Mouse (Mus musculus) gastrocnemius, adult 18-20 months (tissue): Measurements from ENCODE around the gene Dnajc8. TPM values are rescaled to one million over a fixed set of nuclear protein-coding genes. Genes with fewer than 3 reads are reported as not detected.
A peak's percentile ranks its signal among the peaks of the same experiment; 100 is the strongest.

Experiments
- DNase-seq: peaks from one replicate; pipeline ENCODE4 v3.0.0; 2021; ENCODE audit warnings: low spot score
- long read RNA-seq, 2 experiments: library from polyadenylated mRNA; stranded (forward); transcript quantifications; one replicate each; pipeline ENCODE4 v2.0.0; 2021
- total RNA-seq, 2 experiments: library from RNA; stranded (reverse); gene quantifications; 2 replicates each; pipeline ENCODE4 v1.2.3; 2021

The Dnajc8 gene
- total RNA-seq: 10 to 100 TPM; 53.7 to 63.2 TPM
- long read RNA-seq, experiment 1, transcript Dnajc8-202 (9 exons, 1,401 nt): major isoform, 77 of 80 reads
- long read RNA-seq, experiment 1, partial matches to known transcripts: 2 of 80 reads
- long read RNA-seq, experiment 1, other reads (novel, unspliced or antisense): 1 of 80 reads
- long read RNA-seq, experiment 2, transcript Dnajc8-202 (9 exons, 1,401 nt): major isoform, 74 of 81 reads
- long read RNA-seq, experiment 2, partial matches to known transcripts: 2 of 81 reads
- long read RNA-seq, experiment 2, other reads (novel, unspliced or antisense): 5 of 81 reads

DNA sequence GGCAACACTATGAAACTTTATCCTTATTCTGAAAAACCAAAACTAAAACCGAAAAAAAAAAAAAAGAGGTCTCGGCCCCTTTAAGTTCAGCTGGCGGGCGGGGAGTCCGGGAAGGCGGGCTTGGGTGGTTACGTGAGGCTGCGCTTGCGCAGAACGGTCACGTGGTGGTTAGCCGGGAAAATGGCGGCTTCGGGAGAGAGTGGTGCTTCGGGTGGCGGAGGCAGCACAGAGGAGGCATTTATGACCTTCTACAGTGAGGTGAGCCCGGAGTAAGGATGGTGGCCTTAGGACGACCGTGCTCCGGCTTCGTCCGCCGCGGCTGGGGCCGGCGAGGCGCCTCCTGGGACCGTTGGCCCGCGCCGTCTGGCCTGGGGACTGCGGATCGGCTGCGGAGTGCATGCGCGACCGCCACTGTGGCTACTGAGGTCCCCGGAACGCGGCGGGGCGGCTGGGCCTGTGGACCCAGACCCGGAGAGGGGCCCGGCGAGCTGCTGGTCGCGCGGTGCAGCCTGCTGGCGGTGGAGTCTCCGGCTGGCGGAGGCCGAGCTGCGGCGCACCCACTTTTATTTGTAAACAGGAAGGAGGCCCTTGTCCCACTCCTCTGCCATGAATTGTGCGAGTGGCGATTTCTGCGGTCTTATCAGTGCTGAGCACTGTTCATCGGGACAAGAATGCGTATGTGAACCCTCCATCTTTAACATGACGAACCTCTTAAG lies at the start of gene Dnajc8:
Gene Dnajc8 (plus strand): TSS at position 145 of the 716 bp plus-strand sequence.
- DNase-seq: peak; percentile 96

DNA sequence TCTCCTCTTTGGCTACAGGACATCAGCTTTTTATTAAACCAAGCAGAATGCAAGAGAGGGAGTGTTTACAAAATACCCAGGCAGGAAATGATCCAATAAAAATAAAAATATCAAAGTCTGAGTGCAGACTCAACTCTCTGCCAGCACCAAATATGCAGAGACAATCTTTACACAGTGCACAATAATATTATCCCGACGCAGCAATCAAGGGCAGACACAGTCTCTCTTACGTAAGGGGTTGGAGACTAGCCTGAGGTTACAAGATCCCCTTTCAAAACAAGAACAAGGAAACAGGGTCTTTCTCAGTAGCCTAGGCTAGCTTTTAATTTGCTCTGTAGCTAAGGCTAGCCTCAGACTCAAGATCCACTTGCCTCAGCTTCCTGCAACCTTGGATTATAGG lies 46.8 kb upstream of the Dnajc8 start:
- no peak for DNase-seq

DNA sequence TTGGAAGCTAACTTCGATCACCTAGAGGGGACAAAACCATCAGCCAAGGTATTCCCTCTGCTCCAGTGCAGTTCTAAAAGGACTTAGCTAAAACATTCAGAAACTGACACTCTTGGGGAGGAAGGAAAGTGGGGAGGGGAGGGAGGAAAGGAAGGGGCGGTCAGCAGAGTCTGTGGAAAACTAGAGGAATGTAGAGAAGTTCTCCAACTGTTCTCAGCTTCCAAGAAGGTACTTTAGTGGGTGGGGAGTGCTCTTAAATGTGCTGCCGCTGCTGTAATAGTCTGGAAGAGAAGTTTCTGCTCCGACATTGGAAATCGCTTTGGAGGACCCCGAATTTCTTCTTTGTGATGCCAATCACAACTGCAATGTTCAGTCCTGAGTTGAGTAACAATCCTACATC lies 46.4 kb upstream of the Dnajc8 start:
- DNase-seq: no peak

DNA sequence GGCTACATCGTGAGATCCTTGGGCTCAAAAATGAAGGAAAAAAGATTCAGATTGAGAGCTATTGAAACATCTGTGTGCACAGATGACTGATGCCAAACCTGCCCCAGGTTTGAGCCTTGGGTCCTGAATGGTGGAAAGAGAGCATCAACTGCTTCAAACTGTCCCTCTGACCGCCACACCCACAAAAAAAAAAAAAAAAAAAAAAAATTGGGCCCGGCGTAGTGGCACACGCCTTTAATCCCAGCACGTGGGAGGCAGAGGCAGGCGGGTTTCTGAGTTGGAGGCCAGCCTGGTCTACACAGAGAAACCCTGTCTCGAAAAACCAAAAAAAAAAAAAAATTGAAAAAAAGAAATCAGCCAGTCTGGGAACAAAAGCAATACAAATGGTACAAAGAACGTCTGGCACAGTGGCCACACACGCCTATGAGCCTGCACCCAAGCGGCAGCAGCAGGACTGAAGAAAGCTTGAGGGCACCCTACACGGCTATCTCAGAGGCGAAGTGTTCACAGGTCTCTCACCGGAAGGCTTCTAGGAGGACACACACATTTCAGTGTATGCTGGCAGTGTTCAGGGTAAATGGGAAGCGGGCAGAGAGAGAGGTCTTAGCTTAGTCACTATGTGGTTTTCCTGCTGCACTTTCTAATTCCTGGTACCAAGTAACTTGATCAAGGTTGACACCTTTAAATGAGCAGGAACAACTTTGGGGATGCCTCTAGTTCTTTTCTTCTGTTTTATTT lies 44.9 kb upstream of the Dnajc8 start:
- no peak for DNase-seq

DNA sequence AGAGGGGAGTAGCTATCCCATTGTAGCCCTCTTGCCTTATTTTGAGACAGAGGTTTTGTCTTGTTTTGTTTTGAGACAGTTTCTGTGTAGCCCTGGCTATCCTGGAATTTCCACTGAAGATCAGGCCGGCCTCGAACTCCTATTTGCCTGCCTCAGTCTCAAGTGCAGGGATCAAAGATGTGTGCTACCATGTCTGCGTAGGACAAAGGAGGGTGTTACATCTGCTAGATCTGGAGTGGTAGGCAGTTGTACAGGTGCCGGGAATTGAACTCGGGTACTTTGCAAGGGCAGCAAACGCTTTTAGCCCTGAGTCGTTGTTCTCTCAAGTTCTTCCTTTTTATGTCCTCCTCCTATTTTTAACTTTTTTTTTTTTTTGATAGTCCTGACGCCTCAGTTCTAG lies 44.3 kb upstream of the Dnajc8 start:
- DNase-seq: no peak

DNA sequence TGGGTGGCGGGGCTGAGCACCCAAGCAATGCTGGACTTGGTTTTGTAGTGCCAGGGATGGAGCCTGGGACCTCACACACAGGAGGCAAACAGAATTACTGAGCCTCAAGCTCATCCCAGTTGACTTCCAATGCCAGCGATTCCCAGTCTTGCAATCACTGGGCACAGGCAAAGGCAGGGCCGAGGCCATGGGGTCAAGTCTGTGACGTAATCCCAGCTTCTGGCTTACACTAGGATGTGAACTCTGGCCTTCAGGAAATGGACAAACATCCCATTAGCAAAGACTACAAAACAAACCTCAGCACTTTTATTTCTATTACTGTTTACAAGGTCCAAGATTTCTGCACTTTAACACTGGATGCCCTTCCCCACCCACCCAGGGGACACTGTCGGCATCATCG lies 43.6 kb upstream of the Dnajc8 start:
- DNase-seq: no peak

DNA sequence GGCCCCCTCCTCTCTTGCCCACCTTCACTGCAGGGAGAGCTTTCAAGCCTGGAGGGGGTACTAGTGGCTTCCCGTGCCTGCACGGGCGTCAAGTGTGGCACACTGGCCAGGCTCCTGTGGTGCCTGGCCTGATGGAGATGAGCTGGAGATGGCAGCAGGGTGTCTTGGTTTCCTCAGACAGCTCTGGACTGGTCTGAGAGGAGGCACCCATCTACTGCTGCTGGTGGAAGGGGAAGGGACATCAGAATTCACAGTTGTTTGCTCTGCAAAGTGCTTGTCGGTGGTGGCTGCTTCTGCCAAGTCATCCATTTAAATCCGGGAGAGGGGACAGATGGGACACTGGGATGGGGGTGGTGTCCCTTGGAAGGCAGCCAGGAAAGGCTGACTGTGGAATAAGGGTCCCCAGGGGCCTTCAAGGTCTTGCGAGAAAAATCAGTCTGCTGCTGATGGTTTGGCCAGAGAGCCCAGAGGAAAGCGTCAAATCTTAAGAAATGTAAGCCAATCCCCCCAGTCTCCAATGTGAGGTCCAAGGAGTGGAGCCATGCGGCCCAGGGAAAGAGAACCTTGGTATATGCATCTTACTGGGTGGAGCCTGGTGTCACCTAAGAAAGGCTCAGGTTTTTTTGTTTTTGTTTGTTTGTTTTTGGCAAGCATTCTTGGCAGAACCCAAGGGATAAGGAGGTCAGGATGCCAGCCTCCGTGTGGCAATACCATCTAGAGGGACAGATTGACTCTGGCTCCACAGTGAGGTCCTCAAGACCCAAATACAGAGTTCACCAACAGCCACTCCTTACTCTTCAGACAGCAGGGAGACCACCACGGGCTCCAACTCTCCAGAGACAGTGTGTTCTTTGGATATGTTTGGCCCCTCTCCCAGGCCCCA lies 42.9 kb upstream of the Dnajc8 start:
- peak; percentile 31 for DNase-seq

DNA sequence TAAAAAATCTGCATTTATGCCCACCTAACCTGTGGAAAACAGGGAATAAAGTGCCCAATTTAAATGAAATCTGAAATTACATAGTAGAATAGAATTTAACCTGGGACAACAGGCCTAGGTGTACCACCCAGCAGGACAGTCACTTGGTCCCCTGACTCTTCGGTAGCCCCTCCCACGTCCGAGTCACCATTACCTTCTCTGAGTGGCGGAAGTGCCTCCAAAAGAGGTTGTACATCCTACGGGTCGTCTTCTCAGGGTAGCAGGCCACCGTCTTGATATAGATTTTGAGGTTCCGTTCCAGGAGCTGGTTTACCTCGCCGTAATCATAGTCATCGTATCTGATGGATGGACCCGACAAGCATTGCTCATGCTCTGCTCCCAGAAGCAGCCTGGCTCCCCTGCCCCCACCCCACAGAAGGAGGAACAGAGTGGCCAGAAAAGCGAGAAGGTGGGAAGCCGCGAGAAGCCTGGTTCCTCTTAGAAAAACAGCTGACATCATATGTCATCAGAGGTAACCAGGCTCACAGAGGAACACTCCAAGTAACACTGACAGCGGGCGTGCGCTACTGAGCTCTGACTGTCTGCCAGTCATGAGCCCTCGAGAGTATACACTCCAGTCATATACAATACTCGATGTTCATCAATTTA lies 41.0 kb upstream of the Dnajc8 start:
- DNase-seq: no peak

DNA sequence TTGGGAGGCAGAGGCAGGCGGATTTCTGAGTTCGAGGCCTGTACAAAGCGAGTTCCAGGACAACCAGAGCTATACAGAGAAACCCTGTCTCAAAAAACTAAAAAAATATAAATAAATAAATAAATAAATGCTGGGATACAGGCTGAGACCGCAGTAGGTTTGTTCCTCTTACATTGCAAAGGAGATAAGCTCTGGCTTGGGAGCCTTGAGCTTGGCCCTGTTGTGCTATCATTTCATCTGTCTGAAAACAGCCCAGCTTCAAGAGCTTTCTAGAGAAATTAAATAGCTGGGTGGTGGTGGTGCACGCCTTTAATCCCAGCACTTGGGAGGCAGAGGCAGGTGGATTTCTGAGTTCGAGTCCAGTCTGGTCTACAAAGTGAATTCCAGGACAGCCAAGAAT lies 33.7 kb upstream of the Dnajc8 start:
- no peak for DNase-seq

DNA sequence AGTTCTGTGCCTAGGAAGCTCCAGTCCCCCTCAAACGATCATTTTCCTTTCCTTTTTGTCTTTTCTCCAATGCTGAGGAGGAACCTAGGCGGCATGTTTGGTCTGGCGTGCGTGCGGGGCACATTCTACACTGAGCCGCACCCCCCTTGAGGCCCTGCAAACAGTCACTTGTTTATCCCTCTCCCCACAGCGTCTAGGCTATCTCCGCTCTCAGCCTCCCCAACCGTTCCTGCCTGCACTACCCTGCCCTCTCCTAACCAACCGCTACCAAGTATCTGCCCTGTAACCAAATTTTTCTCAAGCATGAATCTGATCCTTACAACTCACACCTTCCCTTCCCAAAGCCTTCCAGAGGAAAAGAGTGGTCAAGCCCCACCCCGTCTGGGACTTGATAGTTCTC lies 32.0 kb upstream of the Dnajc8 start:
- no peak for DNase-seq

DNA sequence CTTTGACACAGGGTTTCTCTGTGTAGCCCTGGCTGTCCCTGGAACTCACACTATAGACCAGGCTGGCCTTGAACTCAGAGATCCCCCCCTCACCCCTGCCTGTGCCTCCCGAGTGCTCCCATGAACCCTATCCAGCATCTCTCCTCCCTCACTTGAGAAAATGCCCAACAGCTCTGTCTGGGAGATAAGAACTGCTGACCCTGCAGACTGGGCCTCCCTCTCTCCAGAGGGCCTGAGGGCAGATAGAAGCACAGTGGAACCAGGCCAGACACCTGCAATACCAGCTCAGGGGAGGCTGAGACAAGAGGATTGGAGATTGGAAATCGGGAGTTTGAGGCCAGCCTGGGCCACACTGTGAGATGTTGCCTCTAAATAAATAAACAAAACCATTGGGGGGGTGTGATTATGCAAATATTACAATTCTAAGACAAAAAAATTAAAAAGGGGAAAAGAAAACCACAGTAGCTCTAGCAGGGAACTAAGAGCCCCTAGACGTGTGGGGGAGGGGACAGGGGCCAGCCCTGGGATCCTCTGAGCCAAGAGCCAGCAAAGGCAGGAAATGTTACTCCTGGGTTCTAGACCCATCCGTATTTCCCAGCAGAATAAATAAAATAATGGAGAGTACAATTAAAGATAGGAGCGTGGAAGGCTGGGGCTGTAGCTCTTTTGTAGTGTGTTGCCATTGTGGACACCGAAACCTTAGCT lies 30.2 kb upstream of the Dnajc8 start:
- no peak for DNase-seq

DNA sequence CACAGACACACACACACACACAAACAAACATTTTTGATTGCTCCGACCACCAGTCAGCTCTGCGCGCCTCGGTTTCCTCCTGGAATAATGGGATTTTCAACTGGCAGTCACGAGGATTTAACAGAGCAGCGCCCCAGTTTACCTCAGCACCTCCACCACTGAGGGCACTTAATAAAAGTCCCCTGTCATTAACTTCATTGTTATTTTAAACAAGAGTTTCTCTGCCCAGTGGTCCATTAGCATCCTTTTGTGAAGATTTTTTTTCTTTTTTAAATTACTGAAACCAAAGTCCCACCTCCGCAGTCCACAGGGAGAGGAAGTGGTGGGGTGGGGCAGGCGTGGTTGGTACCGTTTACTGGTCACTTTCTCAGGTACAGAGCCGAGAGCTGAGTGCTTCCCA lies 29.6 kb upstream of the Dnajc8 start:
- DNase-seq: no peak

DNA sequence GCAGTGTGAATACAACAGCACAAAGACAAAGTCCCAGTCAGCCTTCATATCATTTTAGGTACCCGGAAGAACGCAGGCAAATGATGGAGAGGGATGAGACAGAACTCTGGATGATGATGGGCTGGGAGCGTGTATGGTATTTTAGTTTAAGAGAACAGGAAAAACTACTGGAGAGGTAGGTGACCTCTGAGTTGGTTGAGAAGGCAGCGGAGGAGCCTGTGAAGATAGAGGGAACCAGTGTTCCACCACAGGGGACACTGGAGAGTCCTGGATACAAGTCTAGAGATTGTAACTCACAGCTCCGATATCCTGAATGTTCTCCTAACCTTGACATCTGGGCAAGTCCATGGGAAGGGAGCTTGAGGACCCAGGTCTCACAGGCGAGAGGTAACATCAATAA lies 29.1 kb upstream of the Dnajc8 start:
- DNase-seq: no peak

DNA sequence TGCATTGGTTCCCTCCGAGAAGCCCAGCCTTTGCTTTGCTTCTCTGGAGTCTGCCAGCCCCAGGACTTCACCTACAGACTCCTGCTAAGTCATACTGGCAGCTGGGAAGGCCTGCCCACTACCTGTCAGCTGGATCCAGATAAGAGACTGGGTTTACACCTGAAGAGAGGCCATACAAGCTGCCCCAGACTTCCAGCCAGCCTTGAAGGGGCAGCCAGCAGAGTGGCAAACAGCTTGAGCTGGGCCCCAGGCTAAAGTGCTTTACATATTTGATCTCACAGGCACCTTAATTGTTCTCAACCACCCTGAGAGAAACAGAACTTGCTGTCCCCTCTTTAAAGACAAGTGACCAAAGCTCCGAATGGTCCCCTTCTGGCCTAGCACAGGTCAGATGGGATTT lies 28.1 kb upstream of the Dnajc8 start:
- DNase-seq: no peak

DNA sequence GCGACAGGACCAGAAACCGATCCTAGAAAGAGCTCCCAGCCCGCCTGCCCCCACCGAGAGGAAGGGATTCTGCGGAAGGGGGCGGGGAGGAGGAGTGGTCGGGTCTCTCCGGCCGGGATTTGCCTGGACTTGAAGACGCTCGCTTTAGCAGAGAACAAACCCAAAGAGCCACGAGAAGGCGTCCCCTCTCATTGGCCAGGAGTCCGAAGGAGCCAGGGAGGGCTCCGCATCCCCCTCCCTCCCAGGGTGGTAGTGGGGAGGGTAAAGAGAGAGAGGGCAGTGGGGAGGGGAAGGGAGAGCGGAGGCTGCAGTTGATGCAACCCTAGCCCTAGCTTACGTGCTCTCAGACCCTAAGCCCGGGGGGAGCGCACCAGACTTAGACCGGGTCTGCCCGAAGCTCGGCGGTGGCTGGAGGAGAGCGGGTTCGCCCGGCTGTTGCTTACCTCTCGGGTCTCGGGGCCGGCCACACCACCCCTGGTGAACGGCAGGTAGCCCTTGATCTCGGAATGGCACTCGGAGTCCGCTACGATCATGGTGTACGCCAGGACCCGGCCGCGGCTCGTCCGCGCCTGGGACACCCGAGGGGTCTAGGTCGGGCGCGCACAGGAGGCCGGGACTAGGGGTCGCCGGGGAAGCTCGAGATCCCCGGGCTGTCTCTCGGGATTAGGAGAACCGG lies 25.6 kb upstream of the Dnajc8 start:
- DNase-seq: peak; percentile 43

DNA sequence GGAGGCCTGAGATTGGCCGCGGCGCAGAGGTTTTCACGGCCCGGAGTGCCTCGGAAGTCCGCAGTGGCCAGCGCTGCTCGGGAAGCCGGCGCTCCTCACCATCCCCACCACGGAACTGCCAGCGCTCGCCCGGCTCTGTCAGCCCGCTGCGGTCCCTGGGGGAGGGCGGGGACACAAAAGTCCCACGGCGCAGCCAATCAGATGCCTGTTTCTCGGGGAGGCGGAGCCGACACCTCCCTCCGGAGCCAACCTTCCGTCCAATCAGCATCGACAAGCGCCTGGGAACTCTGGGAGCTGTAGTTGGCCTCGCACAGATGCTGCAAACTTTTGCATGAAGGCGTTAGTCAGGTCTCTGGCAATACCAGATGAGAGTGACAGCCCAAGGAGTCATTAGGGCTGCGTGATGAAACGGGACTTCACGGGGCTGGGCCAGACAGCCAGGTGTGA lies 25.0 kb upstream of the Dnajc8 start, which contains the start of gene Sesn2:
Gene Sesn2 (minus strand): TSS at position 150 of the 447 bp plus-strand sequence.
- peak; percentile 98 for DNase-seq

DNA sequence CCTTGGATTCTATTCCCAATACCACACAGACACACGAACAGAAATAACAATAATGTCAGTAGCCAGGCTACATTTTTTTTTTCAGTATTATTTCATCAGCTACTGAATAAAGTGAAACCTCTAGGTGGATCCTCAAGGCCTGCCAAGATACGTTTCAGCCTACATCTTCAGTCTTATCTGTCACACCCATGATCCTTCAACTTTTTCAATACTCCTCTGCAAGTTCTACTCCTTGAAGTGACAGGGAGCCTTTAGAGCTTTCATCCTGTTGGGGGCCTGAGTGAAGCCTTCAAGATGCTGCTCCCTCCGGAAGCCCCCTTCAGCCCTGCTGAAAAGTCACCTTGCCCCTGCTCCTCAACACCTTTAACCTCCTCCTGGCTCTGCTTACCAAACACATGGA lies 23.3 kb upstream of the Dnajc8 start:
- no peak for DNase-seq

DNA sequence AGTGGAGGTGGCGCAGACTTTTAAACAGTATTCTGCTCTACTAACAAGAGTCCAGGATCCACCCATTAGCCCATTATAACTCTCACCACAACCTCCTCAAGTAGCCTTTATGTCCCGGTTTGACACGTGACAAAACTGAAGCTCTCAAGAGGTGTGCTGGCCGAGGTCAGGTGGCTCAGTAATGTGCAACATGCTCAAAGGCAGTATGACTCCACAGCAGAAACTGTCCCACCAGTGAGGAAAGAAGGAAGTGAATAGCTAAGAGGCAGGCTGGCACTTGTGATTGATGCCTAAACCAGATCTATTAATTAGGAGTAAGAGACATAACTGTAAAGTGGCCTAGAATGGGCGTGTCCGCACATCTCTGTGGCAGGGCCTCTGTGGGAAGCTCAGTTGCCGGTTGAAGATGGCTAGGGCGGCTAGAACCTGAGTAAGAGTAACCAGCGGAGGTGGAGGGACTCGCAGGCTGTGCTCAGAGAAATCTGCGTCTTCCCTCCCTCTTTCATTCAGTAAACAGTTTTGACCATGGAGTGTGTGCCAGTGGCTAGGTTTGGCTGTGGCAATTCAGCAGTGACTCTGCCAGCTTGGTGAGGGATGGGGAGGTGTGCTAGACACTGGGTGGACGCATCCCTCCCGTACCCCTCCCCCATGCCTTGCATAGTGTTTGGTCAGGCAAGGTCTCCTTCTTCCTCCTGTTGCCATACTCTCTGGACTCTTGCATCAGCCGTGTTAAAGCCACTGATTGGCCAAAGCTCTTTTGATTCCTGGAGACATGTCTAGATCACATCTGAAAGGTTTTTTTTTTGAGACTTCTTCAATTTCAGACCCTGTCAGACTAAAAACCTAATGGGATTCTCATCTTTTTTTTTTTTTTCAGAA lies 21.7 kb upstream of the Dnajc8 start:
- no peak for DNase-seq
